Mouse (Mus musculus) cerebellum, adult 18-20 months (tissue): ENCODE measurements around the gene Ppard.
A peak's percentile ranks its signal among the peaks of the same experiment; 100 is the strongest.

Experiments
- DNase-seq, 2 experiments: peaks; one replicate each; pipeline ENCODE4 v3.0.0; 2021

The Ppard gene

DNA sequence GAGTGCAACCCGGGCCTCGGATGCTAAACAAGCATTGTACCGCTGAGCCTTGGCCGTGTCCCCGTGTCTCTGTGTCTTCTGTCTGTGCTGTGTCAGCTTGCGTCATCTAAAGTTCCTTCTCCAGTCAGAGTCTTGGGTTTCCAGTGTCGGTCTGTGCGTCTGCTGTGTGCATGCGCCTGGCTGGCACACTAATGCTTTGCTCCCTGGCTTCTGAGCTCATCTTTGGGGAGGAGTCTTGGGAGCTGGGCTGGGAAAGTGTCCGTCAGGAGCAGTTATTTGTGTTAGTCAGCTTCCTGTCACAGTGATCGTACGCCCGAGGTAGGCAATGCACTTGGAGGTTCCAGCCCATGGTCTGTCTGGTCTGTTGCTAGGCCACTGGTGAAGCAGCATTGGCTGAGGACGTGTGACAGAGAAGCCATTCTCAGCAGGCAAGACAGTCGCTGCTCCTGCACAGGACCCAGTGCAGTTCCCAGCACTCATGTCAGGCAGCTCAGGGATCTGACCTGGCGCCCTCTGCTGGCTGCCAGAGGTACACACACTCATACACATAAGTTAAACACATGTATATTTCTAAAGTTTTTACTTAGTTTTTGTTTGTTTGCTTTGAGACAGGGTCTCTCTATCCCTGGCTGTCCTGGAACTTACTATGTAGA is 27.5 kb downstream of the Ppard start:
- DNase-seq: no peak

DNA sequence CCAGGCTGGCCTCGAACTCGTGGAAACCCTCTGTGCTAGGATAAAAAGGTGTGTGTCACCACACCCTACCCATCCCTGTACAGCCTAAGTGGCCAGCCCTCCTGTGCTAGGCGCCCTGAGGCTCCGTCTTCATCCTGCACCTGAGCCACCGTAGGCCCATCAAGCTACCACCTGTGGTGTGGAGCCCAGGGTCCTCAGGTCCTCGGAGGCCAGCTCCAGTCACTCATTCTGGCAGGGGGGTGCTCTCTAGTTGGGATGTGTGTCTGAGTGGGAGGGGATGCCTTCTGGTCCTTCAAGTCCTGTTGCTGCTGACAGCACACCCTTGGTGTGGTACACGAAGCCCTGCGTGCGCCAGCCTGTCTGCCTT is 28.0 kb downstream of the Ppard start:
- DNase-seq: no peak

DNA sequence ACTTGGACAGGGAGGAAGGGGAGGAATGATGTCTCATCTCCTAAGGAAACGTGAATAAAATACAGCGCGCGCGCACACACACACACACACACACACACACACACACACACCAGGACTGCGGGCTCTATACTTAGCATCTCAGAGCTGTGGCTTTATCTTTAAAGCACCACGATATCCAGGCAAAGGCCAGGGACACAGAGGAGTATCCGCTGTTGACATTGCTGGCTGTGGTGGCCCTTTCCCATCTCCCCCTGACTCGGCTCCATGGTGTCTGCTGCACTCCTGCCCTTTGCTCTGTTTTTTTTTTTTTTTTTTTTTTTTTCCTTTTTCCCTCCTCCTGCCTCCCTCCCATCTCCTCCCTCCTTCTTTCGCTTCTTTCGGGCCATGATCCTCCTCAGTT is 29.3 kb downstream of the Ppard start:
- no peak for DNase-seq

DNA sequence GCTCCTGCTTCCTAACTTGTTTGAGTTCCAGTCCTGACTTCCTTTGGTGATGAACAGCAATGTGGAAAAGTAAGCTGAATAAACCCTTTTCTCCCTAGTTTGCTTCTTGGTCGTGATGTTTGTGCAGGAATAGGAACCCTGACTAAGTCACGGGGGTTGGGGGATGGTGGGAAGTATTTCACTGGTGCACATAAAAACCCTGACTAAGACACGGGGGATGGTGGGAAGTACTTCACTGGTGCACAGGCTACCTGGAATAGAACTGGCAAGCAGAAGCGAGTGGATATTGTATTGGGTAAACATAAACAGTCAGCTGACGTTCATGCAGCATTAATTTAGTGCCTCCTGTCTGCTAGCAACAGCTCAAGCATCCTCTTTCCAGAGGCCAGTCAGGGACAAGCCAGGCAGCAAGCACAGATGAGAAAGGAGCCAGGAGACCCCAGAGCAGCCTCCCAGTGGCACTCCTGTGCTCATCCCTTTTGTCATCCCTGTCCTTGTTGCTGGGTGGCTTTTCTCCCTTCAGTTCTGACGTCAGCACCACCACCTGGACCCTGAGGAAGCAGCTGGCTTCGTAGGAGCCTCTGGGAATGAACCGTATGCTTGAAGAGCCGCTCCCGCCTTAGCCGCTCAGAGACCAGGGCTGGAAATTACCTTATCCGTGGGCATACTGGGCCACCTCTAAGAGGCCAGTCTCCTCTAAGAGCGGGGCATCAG is 30.8 kb downstream of the Ppard start:
- DNase-seq: no peak

DNA sequence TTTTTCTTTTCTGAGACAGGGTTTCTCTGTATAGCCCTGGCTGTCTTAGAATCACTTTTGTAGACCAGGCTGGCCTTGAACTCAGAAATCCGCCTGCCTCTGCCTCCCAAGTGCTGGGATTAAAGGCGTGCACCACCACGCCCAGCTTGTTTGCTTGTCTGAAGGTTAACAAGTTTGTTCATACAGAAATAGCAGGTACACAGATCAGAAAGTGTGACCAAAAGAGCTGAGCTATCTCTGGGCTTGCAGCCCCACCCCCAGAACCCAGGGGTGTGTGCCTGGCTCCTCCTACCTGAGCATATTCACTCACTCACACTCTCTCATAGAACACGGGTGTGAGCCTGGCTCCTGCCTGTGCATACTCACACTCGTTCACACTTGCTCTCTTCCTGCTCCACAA is 34.8 kb downstream of the Ppard start:
- DNase-seq: no peak

DNA sequence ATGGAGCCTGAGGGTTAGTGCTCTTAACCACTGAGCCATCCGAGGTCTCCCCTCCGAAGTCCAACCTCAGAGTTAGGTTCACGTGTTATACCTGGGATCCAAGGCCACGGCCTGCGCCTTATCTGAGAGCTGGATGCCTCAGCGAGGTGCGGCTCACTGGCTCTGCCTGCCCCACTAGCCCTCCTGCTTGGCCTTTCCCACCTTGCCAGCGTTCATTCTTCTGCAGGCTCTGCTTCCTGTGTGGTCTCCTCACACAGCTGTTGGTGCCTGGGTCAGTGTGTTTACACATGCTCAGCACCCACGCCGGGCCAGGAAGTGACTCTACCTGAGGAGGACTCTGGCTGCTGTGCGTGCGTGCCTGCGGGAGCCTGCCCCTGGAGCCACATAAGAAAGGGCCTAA is 37.7 kb downstream of the Ppard start:
- no peak for DNase-seq

DNA sequence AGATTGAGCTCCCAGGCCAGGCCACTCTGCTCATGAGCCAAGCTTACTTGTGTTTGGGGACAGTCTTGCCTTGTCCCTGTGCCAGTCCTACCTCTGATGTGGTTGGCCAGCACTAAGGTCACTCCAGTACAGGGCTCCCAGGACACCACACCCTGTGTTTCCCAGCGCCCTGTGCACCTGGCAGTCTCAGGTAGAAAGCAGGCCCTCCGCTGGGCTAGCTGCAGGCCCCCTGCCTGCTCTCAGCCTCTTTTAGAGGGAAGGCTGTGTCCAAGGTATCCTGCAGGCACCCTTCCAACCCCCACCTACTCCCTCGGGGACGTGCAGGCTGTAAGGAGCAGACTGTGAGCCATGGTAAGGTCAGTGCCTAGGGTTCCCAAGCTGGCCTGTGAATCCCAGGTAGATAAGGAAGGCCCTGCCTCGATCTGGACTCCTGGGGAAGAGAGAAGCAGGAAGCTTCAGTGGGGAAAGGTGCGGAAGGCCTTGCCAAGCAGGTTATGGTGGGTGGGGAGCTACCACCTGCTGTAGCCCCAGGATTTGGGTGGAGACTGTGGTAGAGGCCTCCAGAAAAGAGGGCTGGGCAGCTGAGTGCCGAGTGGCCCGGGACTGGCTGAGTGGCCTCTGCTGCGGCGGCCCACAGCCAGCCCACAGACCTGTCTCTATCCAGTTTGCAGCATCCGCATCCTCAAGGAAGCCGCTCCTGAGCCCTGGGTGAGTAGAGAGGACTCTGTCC is 39.2 kb downstream of the Ppard start:
- no peak for DNase-seq

DNA sequence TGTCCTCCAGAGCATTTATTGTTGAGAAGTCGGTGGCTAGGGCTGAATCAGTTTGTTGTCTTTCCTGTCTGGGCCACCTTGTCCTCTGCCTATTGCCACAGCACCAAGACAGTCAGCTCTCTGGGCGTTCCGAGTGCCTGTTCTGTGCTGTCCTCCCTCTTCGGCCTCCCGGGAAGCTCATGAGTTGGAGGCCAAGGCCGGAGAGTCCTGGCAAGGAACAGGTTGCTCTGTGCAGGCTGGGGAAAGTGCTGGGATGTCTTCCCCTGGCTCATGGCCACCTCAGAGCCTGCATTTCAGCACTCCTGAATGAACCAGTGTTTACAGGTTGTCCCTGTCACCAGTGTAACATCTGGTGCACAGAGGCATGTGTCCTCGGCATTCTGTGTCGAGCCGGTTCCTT is 39.8 kb downstream of the Ppard start:
- no peak for DNase-seq

DNA sequence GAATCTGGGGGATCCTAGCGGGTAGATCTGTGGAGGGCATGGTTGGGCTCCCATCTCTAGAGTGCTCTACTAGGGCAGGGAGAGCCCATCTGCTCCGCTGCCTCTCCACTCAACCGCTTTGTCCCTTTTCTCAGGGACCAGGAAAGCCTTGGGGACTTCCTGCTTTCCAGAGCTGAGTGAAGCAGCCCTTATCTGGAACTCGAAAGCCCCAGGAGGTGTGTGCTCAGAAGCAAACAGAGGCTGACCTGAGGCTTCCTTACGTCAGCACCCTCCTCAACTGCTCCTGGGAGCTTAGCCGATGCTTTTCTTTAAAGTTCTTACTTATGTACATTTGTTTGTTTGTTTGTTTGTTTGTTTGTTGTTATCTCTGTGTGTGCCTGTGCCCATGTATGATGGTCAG is 40.3 kb downstream of the Ppard start:
- no peak for DNase-seq

DNA sequence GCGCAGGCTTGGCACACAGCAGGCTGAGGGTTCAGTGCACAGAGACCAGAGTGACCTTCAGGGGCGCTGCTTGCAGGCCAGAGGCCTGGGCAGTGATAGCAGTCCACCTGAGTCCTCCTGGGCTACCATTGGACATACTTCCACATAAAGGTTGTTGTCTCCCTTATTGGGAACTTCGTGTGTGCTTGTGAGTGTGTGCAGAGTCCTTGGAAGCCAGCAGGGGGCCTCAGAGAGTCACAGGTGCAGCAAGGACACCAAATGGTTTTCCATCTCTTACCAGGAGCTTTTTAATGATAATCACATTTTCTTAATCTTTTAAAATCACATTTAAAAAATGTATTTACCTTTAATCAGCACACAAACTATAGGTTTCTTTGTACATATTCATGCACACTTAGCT is 42.2 kb downstream of the Ppard start:
- no peak for DNase-seq

DNA sequence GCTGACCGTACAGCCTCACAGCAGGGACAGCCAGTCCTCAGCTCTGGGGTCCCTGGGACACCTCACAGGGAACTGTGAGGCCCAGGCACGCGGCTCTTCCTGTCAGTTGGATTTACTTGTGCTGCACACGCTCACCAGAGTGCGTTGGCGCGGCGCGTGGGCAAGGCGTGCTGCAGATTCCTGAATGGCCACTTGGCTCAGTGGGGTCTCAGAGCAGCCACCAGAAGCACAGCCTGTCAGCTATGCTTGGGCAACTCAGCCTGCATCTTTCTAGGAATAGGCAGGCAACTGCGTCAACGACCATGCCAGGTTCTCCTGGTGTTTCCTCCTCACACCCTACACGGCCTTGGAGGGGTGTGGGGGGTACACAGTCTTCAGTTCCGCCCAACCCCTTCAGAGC is 44.7 kb downstream of the Ppard start:
- DNase-seq: no peak

DNA sequence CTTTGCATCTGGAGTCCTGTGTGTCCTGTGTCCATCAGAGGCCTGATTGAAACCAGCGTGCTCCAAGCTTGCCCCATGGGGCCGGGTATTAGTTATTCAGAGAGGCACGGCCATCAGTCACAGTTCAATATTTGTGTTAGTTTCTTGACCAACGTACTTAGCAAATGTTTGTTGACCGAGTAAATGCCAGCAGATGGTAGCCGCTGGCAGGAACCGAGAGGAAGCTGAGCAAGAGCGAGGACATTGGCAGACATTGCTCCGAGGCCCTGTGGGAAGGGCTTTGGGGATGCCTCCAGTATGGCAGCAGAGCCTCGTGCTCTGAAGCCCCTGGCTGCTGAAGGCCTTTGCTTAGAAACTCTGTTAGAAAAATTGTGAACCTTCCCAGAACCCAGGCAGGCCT is 45.2 kb downstream of the Ppard start:
- peak; percentile 22 to 32 for DNase-seq

DNA sequence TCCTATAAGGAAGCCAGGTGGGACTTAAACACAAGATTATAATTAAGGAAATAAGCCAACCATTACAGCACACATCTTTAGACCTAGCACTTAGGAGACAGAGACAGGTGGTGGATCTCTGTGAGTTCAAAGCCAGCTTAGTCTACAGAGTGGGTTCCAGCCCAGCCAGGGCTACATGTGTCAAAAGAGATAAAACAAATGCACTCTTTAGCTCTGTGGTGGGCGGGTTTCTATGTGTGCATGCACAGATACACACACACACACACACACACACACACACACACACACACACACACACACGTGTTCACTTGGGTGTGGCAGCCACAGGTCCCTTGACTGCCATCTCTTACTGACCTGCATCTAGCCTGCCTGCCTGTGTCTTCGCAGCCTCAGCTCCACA is 45.7 kb downstream of the Ppard start:
- no peak for DNase-seq

DNA sequence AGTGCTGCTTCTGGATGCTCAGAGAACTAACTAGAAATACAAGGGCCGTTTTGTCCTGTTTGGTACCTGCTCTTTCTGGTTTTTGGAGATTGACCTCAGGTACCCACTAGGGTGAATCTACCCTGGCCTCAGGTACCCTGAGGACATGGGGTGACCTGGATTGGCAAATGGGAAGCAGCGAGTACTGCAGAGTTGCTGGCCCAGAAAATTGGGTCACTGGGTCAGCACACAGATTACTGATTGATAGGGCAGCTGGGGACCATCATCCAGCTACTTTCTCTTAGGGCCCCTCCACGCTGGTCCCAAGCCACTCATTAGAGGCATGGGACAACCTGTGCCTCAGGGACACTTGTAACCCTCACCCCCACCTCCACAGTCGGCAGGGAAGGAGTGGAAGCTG is 46.7 kb downstream of the Ppard start:
- no peak for DNase-seq

DNA sequence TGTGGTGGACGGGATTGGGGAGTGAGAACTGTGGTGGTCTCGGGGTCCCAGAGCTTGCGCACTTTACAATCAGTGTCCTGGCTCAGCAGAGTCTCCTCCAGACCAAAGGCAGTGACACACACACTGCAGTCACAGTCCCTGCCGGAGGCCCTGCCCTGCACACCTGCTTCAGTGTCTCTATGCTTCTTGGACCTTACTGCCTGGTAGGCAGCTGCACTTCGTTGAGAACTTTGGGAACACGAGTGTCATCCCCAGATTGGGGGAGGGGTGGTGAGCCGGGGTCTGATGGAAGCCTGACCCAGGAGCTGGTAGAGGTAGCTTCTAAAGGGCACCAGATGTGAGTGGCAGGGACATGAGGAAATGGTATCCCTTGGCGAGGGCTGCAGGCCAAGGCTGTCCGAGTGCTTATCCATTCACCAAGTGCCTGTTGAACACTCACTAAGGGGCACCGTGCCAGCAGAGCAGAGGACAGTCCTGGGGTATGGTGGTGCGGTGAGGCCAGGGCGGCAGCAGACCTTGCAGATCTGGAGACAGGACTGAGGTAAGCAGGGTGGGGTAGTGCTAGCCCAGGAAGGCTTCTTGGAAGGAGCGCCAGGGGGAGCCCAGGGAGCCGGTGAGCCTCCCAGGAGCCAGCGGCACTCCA is 47.4 kb downstream of the Ppard start:
- peak in 1 of 2 experiments; percentile 31 for DNase-seq

DNA sequence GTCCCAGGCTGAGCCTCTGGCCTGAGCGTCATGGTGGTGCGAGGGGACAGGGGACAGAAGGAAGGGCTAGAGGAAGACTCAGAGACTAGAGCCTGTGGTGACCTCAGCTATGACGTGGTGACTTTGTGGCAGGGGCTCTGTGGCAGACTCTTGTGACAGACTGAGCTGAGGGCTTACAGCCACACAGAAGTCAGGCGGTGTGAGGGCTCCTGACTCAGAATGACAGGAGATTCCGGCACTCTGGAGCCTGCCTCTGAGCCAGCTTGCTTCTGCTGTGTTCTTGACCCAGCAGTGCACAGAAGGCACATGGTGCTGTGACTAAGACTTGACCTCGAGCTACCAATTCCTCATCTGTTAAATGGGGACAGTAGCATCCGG is 47.9 kb downstream of the Ppard start:
- DNase-seq: no peak

DNA sequence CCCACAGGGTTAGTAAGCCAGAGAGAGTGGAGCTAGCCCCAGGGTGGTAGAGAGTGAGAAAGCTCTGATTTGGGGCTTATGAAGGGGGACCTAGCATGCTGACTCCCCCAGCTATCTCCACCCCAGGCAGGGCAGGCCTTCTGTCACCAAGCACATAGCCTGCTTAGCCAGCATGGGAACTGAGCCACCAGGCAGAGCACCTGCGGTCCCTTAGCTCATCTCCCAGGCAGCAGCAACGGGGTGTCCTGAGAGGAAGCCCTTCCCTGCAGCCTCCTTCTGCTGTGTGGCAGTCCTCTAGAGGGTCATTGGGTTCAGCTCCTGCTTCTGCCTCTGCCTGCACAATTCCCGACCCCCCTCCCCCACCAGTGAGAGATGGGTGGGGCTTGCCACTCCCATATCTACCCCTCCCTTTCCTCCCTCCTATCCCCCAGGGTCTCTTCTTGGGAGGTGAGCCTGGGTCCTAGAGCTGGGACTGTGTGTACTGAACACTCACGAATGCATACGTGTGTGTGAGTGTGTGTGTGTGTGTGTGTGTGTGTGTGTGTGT is 48.4 kb downstream of the Ppard start:
- DNase-seq: no peak

DNA sequence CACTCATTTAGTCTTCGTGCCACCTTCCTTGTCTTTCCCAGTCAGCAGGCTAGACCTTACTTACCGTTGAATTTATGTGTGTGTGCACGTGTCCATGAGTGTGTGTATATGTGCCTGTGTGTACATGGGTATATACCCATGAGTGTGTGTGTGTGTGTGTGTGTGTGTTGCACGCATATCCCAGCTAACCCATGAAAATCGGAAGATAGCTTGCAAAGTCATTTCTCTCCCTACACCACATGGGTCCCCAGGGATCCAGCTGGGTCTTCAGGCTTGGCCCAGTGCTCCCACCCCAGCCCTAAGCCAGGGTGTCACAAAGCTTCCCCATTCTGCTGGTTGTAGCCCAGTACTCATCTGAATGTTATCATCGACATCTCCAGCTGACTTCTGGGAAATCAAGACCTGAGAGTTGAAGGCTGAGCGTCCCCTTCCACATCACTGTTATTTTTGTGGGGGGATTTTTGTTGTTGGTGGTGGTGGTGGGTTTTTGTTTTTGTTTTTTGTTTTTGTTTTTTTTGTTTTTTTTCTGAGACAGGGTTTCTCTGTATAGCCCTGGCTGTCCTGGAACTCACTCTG is 49.5 kb downstream of the Ppard start:
- no peak for DNase-seq

DNA sequence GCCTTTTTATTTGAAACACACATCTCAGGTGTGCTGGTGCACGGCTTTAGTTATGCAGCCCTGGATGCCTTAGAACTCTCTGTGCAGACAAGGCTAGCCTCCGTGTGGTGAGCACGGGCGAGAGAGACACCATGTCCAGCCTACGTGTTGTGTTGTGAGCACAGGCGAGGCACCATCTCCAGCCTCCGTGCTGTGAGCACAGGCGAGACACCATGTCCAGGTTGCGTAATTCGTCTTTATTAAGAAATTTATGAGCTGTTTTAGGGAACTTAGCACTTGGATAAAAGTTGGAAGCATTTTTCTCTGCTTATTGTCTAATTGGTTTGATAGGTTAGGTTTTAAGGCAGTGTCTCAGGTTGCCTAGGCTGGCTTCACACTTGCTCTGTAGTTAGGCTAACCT is 50.7 kb downstream of the Ppard start:
- no peak for DNase-seq

DNA sequence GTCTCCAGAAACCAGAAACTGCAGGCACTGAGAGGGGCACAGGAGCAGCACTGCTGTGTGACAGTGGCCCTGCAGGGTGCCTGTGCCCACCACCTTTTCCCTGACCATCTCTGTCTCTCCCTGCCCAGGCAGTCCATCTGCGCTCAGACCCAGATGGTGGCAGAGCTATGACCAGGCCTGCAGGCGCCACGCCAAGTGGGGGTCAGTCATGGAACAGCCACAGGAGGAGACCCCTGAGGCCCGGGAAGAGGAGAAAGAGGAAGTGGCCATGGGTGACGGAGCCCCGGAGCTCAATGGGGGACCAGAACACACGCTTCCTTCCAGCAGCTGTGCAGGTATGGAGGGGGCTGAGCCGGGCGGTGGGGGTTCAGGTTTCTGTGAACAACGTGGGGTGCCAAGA is 53.6 kb downstream of the Ppard start:
- no peak for DNase-seq

DNA sequence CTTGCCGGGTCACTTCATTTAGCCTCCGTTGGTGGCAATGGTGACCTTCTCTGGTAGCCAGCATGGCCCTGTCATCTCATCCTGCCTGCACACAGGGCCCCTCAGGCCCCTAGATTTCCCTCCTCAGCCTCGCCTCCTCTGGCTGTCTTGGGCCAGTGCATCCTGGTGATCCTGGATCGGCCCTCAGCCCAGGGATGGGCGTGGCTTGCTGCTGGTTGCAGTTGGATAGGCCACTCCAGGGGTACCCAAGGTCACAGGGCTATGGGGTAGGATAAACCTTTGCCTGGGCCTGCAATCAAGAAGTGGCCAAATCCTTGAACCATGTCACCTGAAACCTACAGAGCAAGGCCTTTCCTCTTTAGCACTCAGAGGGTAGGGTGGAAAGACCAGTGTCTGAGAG is 54.5 kb downstream of the Ppard start:
- DNase-seq: no peak

DNA sequence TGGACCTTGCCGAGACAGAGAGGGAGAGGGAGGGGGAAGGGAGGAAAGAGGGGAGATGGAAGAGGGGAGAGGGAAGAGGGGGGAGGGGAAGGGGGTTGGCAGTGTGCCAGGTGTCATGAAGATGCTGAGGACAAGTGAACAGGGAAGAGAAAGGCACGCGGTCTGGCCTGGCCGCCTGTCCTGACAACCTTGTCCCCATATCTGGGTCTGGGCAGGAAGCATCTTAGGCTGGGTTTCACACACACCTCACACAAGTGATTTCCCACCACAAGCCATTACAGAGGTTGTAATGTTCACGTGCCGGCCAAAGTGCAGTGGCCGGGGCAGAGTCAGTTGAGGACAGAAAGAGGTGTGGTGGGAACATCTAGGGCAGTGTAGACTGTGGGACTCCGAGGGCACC is 55.1 kb downstream of the Ppard start:
- no peak for DNase-seq

DNA sequence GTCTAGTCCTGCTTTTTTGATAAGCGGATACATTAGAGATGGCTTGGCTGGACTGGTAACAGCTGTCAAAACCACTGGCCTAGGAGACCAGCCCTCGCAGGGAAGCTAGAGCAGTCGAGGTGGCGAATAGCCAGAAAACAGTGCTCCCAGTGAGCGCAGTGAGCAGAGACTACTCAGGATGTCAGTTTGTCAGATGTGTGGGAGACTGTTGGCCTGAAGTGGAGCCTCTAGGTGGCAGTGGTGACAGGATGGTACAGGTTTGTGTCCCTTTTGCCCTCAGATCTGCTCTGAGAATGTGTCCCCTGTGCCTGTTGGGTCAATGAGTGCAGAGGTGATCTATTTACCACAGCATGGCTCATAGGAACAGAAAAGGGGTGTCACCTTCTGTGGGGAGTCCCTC is 55.5 kb downstream of the Ppard start:
- no peak for DNase-seq
